Mouse (Mus musculus) right cerebral cortex, postnatal 4 days (tissue): ENCODE measurements around the gene Padi4.

Experiments used
- DNase-seq: peaks from one replicate; pipeline ENCODE4 v3.0.0-alpha.2; 2022

Padi4 gene

GRCm38 (mm10) chr4:140731654-140732053, 42.4 kb downstream of the Padi4 start:
- DNase-seq, result no peak

GRCm38 (mm10) chr4:140726907-140727306, 47.1 kb downstream of the Padi4 start:
- DNase-seq, result no peak

DNA sequence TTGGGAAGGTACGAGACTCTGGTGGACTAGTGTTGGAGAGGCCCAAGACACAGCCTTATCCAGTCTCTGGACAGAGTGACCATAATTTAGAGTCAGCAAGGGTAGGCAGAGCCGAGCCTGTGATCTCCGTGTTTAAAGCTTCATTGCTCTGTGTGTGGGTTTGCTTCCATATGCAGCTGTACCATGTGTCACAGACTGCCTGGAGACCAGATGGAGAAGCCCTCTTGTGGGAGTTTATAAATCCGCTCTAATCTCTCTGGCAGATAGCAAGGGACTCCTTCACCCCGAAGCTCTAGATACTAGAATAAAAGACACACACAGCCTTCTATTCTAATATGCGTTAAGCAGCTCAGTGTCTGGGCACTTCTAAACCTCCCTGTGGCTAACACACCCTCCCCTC, 49.3 kb downstream of the Padi4 start:
- no peak for DNase-seq

DNA sequence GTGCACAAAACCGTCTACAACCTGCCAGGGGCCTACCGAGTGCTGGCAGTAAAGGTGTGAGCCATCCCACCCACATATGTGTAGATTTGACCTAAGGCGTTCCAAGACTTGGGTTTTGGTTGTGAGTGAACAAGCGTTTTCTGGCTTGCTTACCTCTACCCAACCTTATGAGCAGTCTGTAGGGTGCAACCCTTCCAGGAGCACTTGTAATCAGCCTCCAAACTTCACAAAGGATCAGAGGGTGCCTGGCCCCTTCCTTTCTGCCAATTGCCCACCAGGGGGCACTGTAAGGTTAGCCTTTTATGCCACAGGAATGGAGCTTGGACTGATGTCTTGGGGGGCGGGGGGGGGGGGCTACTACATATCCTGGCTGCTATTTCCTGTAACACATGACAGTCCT, 50.2 kb downstream of the Padi4 start:
- peak; percentile 57 for DNase-seq

DNA sequence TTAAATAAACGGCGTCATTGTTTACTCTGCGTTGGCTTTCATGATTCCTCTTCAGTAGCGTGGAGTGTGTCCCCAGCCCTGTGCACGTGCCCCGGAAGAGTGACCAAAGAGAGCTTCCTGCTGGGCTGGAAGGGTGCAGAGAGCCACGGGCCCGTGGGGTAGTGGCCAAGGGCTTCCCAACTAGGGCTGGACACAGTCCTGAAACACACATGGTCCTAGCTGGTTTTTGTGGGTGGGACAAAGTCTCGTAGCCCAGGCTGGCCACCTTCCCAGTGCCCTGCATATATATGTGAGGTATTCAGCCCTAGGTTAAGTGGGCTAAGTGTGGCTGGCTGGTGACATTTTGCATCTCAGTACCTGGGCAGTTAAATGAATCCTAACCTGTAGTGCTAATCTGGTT, 50.8 kb downstream of the Padi4 start:
- DNase-seq, result no peak

DNA sequence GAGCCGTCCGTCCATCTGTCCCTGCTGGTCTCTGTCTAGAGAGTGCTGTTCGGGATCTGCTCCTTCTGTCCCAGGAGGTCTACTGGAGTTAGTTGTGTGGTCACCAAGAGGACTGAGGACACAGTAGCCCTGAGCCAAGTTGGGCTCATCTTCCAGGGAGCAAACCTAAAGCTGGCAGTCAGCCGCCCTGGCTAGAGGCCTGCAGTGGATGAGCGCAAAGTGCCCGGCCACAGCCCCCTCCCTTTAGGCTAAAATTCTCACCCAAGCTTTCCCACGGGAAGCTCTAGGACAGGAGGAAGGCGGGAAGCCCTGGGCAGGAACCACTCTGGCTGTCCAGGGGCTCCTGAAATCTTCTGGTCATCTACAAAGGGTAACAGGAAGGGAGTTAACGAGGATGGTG, 51.3 kb downstream of the Padi4 start:
- DNase-seq, result no peak

DNA sequence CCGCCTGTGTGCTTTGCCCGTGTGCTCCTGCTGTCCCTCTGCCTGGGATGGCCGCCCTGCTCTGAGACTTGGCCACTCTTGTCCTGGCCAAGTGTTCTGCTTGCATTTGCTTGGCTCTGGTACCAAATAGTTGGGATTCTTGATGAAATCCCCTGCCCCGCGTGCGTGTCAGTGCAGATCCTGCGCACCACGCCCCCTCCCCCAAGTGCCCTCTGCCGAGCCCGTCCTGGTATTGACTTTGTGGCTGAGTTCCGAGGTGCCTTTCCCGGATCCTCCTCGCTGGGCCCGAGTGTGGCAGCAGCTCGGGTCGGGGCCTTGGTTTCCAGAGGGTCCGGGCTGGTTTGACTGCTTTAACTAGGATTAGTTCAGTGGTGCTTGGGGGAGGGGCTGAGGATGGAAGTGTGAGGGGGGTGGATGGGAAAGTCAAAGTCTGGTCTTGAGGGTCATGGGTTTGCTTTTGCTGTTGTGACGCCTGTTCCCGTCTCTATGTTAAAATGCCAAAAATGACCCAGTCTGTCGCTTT, 52.0 kb downstream of the Padi4 start:
- DNase-seq, result no peak

DNA sequence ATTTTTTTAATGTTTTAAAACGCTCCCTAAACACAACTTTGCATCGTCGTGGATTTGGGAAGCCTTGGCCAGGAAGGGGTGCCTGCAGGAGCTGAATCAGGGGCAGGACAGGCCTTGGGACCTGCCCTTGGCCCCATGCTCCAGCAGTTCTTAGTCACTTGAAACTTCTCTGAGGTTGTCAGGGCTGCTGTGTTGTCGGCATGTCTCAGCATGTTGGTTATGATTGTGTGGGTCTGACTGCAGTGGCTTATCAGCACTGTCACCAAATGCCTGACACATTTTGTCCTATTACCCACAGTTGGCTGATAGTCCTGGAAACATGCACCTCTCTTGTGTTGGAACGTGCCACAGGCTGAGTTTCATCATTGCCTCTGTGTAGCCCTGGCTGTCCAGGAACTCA, 53.9 kb downstream of the Padi4 start:
- DNase-seq, result no peak

- DNase-seq, result no peak
Observed at GRCm38 (mm10) chr4:140718436-140718835, 55.6 kb downstream of the Padi4 start.

DNA sequence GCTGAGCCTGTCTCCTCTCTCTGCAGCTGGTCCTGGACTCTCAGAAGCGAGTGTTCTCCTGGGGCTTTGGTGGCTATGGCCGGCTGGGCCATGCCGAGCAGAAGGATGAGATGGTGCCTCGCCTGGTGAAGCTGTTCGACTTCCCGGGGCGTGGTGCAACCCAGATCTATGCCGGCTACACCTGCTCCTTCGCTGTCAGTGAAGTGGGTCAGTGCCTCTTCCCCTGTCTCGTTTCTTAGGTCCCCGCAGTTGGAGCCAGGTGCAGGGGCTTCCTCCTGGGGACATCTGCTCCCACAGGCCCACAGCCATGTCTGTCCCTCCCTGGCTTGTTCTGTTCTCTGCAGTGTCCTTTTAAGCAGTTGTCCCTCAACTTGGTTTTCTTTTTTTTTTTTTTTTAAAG, 57.0 kb downstream of the Padi4 start:
- no peak for DNase-seq

GRCm38 (mm10) chr4:140714586-140714985, 59.5 kb downstream of the Padi4 start:
- DNase-seq, result peak; percentile 38

DNA sequence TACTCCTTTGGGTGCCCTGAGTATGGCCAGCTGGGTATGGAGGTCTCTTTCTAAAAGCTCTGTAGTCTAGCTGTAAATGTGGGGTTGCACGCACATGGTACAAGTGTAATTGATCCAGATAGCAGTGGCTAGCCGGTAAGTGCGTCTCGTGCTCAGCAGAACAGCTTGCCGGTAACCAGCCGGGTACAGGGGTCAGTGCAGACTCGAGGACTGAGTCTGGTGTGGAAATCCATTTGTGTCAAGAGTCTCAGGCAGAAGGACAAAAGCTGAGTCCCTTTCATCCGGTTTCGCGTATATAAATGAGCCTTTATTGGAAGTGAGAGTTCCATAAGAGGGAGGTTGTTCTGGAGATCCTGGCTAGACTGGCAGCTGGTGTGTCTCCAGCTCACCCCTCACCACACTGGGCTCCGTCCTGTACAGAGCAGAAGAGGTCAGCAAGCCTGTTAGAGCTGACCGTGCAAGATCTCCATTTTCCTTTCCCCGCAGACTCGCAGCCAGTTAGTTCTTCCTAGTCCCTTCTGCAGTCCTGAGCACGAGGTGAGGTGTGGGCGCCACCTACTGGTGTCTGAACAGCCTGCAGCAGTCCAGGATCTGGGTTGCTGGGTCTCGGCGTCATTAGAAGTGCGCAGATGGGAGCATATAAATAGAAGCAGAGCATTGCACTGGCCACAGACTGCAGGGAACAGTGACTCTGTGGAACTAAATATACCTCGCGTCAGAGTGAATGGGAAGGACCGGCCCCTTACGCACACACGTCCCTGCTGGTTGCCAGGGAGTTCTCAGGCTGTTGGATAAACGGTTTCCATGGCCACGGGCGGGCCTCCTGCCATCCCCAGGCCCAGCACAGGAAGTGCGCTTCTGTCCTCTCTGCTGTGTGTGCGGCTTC, 60.3 kb downstream of the Padi4 start:
- peak; percentile 95 for DNase-seq

GRCm38 (mm10) chr4:140711360-140711759, 62.7 kb downstream of the Padi4 start:
- DNase-seq, result peak; percentile 40

GRCm38 (mm10) chr4:140710781-140711180, 63.3 kb downstream of the Padi4 start:
- DNase-seq, result no peak

DNA sequence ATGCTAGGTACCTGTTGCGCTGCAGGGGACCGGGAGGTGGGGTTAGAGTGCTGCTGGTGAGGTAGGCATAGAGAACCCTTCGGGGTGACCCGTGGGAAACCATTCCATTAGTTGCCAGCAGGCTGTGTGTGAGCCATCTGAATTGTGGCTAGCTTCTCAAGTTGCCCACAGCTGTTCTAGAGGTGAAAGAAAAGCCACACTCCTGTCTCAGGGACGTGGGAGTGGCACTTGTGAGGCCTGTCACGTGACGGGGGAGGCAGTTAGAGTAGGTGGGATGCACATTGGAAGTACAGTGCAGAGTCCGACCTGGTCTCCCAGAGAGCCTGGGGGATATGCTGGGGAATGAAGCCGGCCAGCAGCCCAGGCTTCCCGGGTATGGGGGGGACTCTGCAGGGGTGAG, 64.4 kb downstream of the Padi4 start:
- no peak for DNase-seq

GRCm38 (mm10) chr4:140709111-140709510, 64.9 kb downstream of the Padi4 start:
- DNase-seq, result no peak

- no peak for DNase-seq
Observed at GRCm38 (mm10) chr4:140708297-140708927, 65.6 kb downstream of the Padi4 start.

GRCm38 (mm10) chr4:140707615-140708014, 66.4 kb downstream of the Padi4 start:
- no peak for DNase-seq

GRCm38 (mm10) chr4:140704166-140704565, 69.9 kb downstream of the Padi4 start:
- DNase-seq, result no peak

- DNase-seq, result no peak
Observed at GRCm38 (mm10) chr4:140703636-140704035, 70.4 kb downstream of the Padi4 start.

DNA sequence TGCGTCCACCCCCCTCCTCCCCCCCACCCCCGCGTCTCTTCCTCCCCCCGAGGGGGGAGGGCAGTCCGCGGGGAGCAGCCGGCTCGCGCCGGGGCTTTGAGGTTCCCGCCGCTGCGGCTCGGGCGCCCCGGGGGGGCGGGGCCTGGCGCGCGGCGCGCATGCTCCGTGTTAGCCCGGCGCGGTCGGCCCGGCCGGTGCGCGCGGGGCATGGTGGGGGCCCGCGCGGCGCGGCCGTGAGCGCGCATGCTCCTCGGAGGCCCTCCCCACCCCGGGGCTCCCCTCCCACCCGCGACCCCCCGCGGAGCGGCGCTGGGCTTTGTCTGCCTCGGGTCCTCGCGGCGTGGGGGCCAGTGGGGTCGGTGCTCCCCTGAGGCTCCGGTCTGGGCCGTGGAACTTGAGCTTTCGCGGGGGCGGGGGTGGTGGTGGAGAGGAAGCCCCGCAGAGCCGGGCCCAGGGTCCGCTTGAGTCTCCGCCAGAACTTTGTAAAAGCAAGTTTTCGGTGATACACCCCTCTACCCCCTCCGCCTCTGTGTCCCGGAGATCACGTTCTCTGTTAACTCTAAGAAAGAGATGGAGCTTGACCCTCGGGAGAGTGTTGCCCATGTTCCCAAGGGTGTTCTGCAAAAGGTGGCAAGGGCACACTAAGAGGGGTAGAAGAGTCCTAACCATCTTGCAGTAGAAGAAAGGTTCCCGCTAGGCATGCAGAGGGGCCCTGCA, 71.3 kb downstream of the Padi4 start:
- peak; percentile 82 for DNase-seq

GRCm38 (mm10) chr4:140701716-140702561, 72.1 kb downstream of the Padi4 start:
- no peak for DNase-seq
